Mouse (Mus musculus) heart, postnatal 0 days (tissue): ENCODE measurements around the gene Grap2.

Experiments
- CTCF ChIP-seq: IDR thresholded peaks from 2 replicates; pipeline ENCODE4 v1.5.1; 2016; ENCODE audit warnings: antibody characterized with exemption, control low read depth, low read depth
- EP300 ChIP-seq: IDR thresholded peaks from 2 replicates; pipeline ENCODE4 v1.6.1; 2016; ENCODE audit warnings: antibody characterized with exemption, low read depth

- TF ChIP-seq CTCF: no peak
- no peak for TF ChIP-seq EP300
These were observed 67.5 kb downstream of the Grap2 start for GRCm38 (mm10) chr15:80639874-80640273.
